Mouse (Mus musculus): ENCODE results near the gene Teddm1b. TPM values are rescaled to one million over a fixed set of nuclear protein-coding genes. Genes with fewer than 3 reads are reported as not detected.

Teddm1b gene
- polyA plus RNA-seq, 1 experiment = not detected

- TF ChIP-seq POLR2A (IDR thresholded peaks at IDR 0.05; ENCODE audit: borderline replicate concordance, insufficient read depth, low read length) (no peak), CTCF (IDR thresholded peaks at IDR 0.05; ENCODE audit: borderline replicate concordance, insufficient read depth, low read depth, low read length) (no peak)
- 59% methylated on average over 3 of the region's 3 CpGs for WGBS
- DNase-seq = no peak
- no peaks in the 10 kb centered on the region for H3K4me1 ChIP-seq (ENCODE audit: control insufficient read depth, insufficient read depth, low read length)
- no peak overlapping the region for H3K4me3 ChIP-seq (replicated peaks; ENCODE audit: insufficient read depth, low read depth, low read length)
- no peaks in the 10 kb centered on the region for H3K27me3 ChIP-seq (ENCODE audit: control insufficient read depth, insufficient read depth, low read length)
- no peak overlapping the region for H3K27ac ChIP-seq (ENCODE audit: insufficient read depth, low read length)
Observed at GRCm38 (mm10) chr1:153918521-153919206, 44.5 kb downstream of the Teddm1b start.

GRCm38 (mm10) chr1:153921642-153922041 lies 47.5 kb downstream of the Teddm1b start:
- no peak overlapping the region for H3K27ac ChIP-seq (ENCODE audit: insufficient read depth, low read length)
- H3K4me1 ChIP-seq (ENCODE audit: control insufficient read depth, insufficient read depth, low read length) = no peaks in the 10 kb centered on the region
- no peak for DNase-seq
- WGBS = 92% methylated on average over 3 of the region's 3 CpGs
- no peak overlapping the region for H3K4me3 ChIP-seq (replicated peaks; ENCODE audit: insufficient read depth, low read depth, low read length)
- no peaks in the 10 kb centered on the region for H3K27me3 ChIP-seq (ENCODE audit: control insufficient read depth, insufficient read depth, low read length)
- no peak for TF ChIP-seq POLR2A (IDR thresholded peaks at IDR 0.05; ENCODE audit: borderline replicate concordance, insufficient read depth, low read length)
- TF ChIP-seq CTCF (IDR thresholded peaks at IDR 0.05; ENCODE audit: borderline replicate concordance, insufficient read depth, low read depth, low read length) = no peak

DNA sequence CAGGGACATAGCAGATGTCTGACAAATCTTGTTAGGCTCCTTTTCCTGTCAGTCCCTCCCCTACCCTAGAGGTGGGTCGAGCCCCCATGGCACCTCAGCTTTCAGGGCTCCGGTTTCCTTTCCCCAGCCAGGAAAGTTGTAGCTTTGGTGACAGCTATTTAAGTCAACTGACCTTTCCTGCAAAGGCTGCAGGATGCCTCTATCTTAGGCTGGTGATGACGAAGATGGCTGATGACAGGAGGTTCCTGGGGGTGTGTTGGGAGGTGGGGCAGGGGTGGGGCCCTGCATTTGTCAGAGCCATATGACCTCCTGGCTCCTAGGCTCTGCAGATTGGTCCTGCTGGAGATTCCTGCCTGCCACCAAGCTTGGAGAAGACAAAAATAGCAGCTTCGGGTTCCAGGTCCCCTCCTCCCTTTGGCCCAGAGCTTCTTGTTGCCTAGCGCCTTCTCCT lies 48.5 kb downstream of the Teddm1b start:
- no peak for TF ChIP-seq POLR2A (IDR thresholded peaks at IDR 0.05; ENCODE audit: borderline replicate concordance, insufficient read depth, low read length)
- 21% methylated on average over 5 of the region's 5 CpGs for WGBS
- Histone ChIP-seq H3K27me3 (ENCODE audit: control insufficient read depth, insufficient read depth, low read length) (no peaks in the 10 kb centered on the region), H3K4me3 (replicated peaks; ENCODE audit: insufficient read depth, low read depth, low read length) (no peak overlapping the region), H3K4me1 (ENCODE audit: control insufficient read depth, insufficient read depth, low read length) (no peaks in the 10 kb centered on the region), H3K27ac (ENCODE audit: insufficient read depth, low read length) (no peak overlapping the region)
- no peak for DNase-seq

DNA sequence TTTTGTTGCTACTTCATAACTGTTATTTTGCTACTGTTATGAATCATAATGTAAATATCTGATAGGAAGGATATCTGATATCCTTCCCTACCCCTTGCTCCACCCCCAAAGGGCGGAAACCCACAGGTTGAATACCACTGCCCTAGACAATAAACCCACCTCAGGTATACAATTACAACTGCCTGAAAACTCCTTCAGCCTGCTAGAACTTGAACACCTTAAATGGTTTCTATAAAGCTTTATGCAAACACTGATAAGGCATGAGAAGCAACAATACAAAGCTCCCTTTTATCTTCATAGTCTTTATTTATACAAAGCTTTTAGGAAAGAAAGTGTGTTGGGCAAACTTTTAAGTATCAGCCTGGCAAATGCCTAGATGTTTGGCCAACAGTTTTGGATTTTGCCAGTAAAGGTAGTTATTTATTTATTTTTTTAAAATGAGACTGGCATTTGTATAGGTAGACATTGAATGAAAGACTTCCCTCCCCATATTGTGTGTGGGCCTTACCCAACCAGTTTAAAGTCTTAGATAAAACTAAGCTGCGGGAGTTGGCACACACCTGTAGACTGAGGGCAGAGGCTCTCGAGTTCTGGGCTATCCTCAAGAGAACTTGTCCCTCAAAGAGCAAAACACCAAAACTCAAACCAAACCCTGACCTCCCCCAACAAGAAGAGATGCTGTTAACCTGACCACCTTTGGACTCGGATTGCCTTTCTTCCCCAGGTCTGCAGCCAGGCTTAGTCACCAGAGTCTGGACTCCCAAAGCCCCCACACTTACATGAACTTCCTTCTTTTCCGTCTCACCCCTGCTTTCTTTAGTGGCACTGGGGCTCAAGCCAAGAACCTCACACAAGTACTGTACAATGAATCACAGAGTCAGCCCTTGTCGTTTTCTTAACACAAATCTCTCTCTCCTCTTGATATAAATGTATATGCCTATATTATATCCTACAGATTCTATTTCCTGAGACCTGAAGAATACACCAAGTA lies 50.5 kb downstream of the Teddm1b start:
- no peak for DNase-seq
- no peaks in the 10 kb centered on the region for H3K4me1 ChIP-seq (ENCODE audit: control insufficient read depth, insufficient read depth, low read length)
- no peak overlapping the region for H3K4me3 ChIP-seq (replicated peaks; ENCODE audit: insufficient read depth, low read depth, low read length)
- no peak overlapping the region for H3K27ac ChIP-seq (ENCODE audit: insufficient read depth, low read length)
- H3K27me3 ChIP-seq (ENCODE audit: control insufficient read depth, insufficient read depth, low read length) = no peaks in the 10 kb centered on the region
- TF ChIP-seq CTCF (IDR thresholded peaks at IDR 0.05; ENCODE audit: borderline replicate concordance, insufficient read depth, low read depth, low read length) (no peak), POLR2A (IDR thresholded peaks at IDR 0.05; ENCODE audit: borderline replicate concordance, insufficient read depth, low read length) (no peak)
- 87% methylated on average over 6 of the region's 6 CpGs for WGBS

Other genes with a start within 250 kb of the Teddm1b start
- 371 and 430 TPM in 2 replicates for gene Rgs8, start 221.3 kb upstream of the Teddm1b start, polyA plus RNA-seq (2012; rRNA removed)
- gene Rgs16, start 134.0 kb upstream of the Teddm1b start, polyA plus RNA-seq (2012; rRNA removed) = 12.2 and 12.7 TPM in 2 replicates
- gene Rnasel, start 124.9 kb upstream of the Teddm1b start, polyA plus RNA-seq (2012; rRNA removed) = 3.8 and 3.9 TPM in 2 replicates
- 0.70 and 0.78 TPM in 2 replicates for gene Rgsl1, start 30.2 kb upstream of the Teddm1b start, polyA plus RNA-seq (2012; rRNA removed)
- gene Teddm1a, start 17.4 kb downstream of the Teddm1b start, polyA plus RNA-seq (2012; rRNA removed) = not detected in 2 replicates
- gene Glul, start 25.6 kb downstream of the Teddm1b start, polyA plus RNA-seq (2012; rRNA removed) = 1,343 and 1,402 TPM in 2 replicates
- 0.87 and 1.1 TPM in 2 replicates for gene Teddm2, start 25.9 kb downstream of the Teddm1b start, polyA plus RNA-seq (2012; rRNA removed)